Mouse (Mus musculus): ENCODE data around the gene F8a. TPM values are rescaled to one million over a fixed set of nuclear protein-coding genes. Genes with fewer than 3 reads are reported as not detected.
"Not testable (repeated sequence)": the region's sequence is repeated elsewhere in the genome, so short reads cannot be mapped to it uniquely, and the experiment has no call there.

Gene F8a
- 6.9 and 10.1 TPM in 2 replicates for polyA plus RNA-seq (2012; rRNA removed)
- 11.9 and 12.3 TPM in 2 replicates for polyA plus RNA-seq (2014; fragmentation: Nextera tagmentation; extraction: Ambion mirVana)

DNA sequence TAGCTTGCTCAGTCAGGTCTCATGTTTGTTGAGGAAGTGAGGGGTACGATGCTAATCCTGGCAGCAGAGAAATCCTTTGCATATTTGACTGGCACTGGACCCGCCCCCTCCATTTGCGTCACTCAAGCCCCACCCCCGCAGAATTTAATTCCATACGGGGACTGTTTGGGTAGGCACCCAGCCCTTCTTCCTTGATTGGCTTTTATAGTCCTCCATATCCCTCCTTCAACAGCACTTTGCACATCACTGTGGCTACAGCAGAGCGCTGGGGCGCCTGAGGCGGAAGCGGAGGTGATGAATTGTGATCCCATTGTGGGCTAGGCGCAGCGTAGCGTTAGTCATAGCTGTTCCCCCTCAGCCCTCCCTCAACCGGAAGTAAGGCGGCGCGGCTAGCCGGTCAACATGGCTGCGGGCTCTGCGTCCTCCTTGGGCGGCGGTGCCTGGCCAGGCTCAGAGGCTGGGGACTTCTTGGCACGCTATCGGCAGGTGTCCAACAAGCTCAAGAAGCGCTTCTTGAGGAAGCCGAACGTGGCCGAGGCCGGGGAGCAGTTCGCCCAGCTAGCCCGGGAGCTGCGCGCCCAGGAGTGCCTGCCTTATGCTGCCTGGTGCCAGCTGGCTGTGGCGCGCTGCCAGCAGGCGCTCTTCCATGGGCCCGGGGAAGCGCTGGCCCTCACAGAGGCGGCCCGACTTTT, at the start of gene F8a:
Gene F8a, plus strand, starts transcription at position 378 of the 692 bp plus-strand sequence.
- H3K4me1 ChIP-seq (ENCODE audit: control insufficient read depth, insufficient read depth, low read length): no peaks in the 10 kb centered on the region
- H3K27me3 ChIP-seq (ENCODE audit: control insufficient read depth, insufficient read depth, low read length): peaks cover 4% of the 10 kb centered on the region; the same call in 1 of the 2 replicates
- peak within 1 kb of the TSS; percentile 73 for H3K27ac ChIP-seq (replicated peaks; ENCODE audit: low read depth, low read length)
- ATAC-seq (ENCODE audit: low FRiP score, low read depth) (peak; percentile 94), DNase-seq (ENCODE audit: low spot score) (peak; percentile 66)
- H3K9ac ChIP-seq (ENCODE audit: low read depth, low read length, severe bottlenecking): peak within 1 kb of the TSS; percentile 66
- no peaks in the 10 kb centered on the region for H3K9me3 ChIP-seq (ENCODE audit: control insufficient read depth, low read length)
- peak within 1 kb of the TSS; percentile 56 for H3K4me3 ChIP-seq (replicated peaks; ENCODE audit: low read length)
- 16% methylated on average over 25 of the region's 39 CpGs for WGBS
- TF ChIP-seq POLR2A (IDR thresholded peaks at IDR 0.05; ENCODE audit: borderline replicate concordance, extremely low read depth, insufficient read depth, insufficient read length): peak; percentile 53; the same call in 1 of the 2 replicates
- H3K36me3 ChIP-seq (ENCODE audit: control insufficient read depth, insufficient read depth, low read length): no peaks in the 10 kb centered on the region
- peak within 1 kb of the TSS; percentile 75 for H3K4me2 ChIP-seq (replicated peaks; ENCODE audit: low read depth, low read length, severe bottlenecking)

DNA sequence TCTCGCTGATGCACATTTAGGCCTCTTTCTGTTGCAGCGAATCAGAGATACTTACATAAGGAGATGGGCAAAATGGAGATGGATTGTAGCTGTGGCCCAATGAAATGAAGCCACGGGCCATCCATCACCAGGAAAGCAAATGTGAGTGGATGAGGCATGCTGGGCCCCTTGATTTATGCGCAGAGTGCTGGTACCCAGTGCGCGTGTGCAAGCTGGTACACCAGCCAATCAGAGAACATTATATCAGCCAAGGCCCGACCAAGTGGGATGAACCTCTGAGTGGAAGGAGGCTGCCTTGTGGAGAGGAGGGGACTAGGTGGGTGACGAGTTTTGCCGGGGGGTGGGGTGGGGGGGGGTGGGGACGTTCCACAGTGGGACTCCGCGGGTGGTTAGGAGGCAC, 36.2 kb upstream of the F8a start, which contains the start of gene Xlr3b:
Gene Xlr3b, plus strand, starts transcription at position 274 of the 400 bp plus-strand sequence.
- not testable (repeated sequence) for H3K27ac ChIP-seq (replicated peaks; ENCODE audit: low read depth, low read length); DNase-seq (ENCODE audit: low spot score); H3K4me2 ChIP-seq (replicated peaks; ENCODE audit: low read depth, low read length, severe bottlenecking); H3K36me3 ChIP-seq (ENCODE audit: control insufficient read depth, insufficient read depth, low read length); H3K9me3 ChIP-seq (ENCODE audit: control insufficient read depth, low read length); H3K27me3 ChIP-seq (ENCODE audit: control insufficient read depth, insufficient read depth, low read length); H3K9ac ChIP-seq (ENCODE audit: low read depth, low read length, severe bottlenecking); ATAC-seq (ENCODE audit: low FRiP score, low read depth); H3K4me3 ChIP-seq (replicated peaks; ENCODE audit: low read length); H3K4me1 ChIP-seq (ENCODE audit: control insufficient read depth, insufficient read depth, low read length)
- WGBS: 85% methylated on average over 8 of the region's 12 CpGs

DNA sequence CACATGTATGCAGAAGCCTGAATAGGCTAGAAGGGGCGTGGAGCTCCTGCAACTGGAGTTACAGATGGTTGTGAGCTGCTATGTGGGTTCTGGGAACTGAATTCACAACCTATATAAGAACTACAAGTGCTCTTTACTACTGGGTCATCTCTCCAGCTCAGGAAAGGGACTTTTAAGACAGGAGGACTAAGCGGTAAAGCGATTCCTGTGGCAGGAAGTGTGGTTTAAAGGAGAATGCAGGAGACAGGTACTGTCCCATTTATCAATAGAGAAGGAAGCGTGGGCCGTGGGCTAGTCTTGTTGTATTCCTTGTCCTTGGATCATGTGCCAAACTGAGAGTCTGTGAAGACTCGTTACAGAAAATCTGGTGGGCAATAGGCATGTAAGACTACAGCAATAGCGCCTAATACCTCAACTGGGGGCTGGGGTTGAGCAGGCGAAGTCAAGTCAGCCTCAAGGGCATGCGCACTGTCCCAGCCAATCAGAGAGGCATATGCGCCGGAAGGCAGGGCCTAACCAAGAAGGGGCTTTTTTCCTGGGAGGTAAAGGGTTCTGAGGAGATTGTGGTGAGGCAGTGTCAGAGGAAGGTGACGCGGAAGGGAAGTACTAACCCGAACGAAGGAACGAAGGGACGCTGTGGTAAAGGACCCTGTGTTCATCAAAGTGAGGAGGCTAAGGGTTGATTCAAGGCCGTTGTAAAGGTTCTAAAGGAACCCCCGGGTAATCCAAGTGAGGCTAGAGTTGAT, 14.1 kb upstream of the F8a start, which contains the start of gene Xlr4b:
Gene Xlr4b, plus strand, starts transcription at position 515 of the 746 bp plus-strand sequence.
- not testable (repeated sequence) for H3K4me1 ChIP-seq (ENCODE audit: control insufficient read depth, insufficient read depth, low read length); H3K9ac ChIP-seq (ENCODE audit: low read depth, low read length, severe bottlenecking); H3K9me3 ChIP-seq (ENCODE audit: control insufficient read depth, low read length); H3K36me3 ChIP-seq (ENCODE audit: control insufficient read depth, insufficient read depth, low read length); H3K27ac ChIP-seq (replicated peaks; ENCODE audit: low read depth, low read length); H3K4me2 ChIP-seq (replicated peaks; ENCODE audit: low read depth, low read length, severe bottlenecking); H3K4me3 ChIP-seq (replicated peaks; ENCODE audit: low read length); H3K27me3 ChIP-seq (ENCODE audit: control insufficient read depth, insufficient read depth, low read length); ATAC-seq (ENCODE audit: low FRiP score, low read depth); DNase-seq (ENCODE audit: low spot score)
- 74% methylated on average over 10 of the region's 19 CpGs for WGBS

DNA sequence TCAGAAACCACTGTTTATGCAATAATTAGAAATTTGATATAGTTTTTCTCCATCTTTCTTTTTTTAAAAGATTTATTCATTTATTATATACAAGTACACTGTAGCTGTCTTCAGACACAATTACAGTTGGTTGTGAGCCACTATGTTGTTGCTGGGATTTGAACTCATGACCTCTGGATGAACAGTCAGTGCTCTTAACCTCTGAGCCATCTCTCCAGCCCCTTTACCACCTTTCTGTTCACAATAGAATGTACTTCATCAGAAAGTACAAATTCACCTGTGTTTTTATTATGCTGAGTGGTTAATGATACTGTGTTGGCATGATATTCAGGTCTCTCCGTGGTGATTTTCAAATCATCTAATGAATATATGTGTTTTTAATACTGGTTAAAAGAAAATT, 2.7 kb upstream of the F8a start:
- peaks cover 4% of the 10 kb centered on the region; the same call in 1 of the 2 replicates for H3K27me3 ChIP-seq (ENCODE audit: control insufficient read depth, insufficient read depth, low read length)
- ATAC-seq (ENCODE audit: low FRiP score, low read depth) (no peak), DNase-seq (ENCODE audit: low spot score) (no peak)
- no peak overlapping the region for H3K9ac ChIP-seq (ENCODE audit: low read depth, low read length, severe bottlenecking)
- no peaks in the 10 kb centered on the region for H3K9me3 ChIP-seq (ENCODE audit: control insufficient read depth, low read length)
- TF ChIP-seq POLR2A (IDR thresholded peaks at IDR 0.05; ENCODE audit: borderline replicate concordance, extremely low read depth, insufficient read depth, insufficient read length): no peak
- no peak overlapping the region for H3K4me3 ChIP-seq (replicated peaks; ENCODE audit: low read length)
- H3K36me3 ChIP-seq (ENCODE audit: control insufficient read depth, insufficient read depth, low read length): no peaks in the 10 kb centered on the region
- H3K4me1 ChIP-seq (ENCODE audit: control insufficient read depth, insufficient read depth, low read length): no peaks in the 10 kb centered on the region
- no peak overlapping the region for H3K27ac ChIP-seq (replicated peaks; ENCODE audit: low read depth, low read length)
- no peak overlapping the region for H3K4me2 ChIP-seq (replicated peaks; ENCODE audit: low read depth, low read length, severe bottlenecking)
- WGBS: 52% methylated on average over 1 of the region's 1 CpGs

DNA sequence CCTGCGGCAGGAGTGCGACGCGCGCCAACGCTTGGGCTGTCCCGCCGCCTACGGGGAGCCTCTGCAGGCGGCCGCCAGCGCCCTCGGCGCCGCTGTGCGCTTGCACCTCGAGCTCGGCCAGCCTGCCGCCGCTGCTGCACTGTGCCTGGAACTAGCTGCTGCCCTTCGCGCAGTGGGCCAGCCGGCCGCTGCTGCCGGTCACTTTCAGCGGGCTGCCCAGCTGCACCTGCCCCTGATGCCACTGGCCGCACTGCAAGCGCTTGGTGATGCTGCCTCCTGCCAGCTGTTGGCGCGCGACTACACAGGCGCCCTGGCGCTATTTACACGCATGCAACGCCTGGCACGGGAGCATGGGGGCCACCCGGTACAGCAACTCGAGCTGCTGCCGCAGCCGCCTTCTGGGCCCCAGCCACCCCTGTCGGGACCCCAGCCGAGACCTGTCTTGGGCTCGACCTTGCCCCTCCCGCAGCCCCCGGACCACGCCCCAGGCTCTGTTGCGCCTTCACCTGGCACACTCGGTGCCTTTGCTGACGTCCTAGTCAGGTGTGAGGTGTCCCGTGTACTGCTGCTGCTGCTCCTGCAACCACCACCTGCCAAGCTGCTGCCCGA, 619 bp downstream of the F8a start:
- no peak for TF ChIP-seq POLR2A (IDR thresholded peaks at IDR 0.05; ENCODE audit: borderline replicate concordance, extremely low read depth, insufficient read depth, insufficient read length)
- peak overlapping the region; percentile 66 for H3K9ac ChIP-seq (ENCODE audit: low read depth, low read length, severe bottlenecking)
- DNase-seq (ENCODE audit: low spot score) (peak; percentile 13), ATAC-seq (ENCODE audit: low FRiP score, low read depth) (peak; percentile 48)
- no peaks in the 10 kb centered on the region for H3K4me1 ChIP-seq (ENCODE audit: control insufficient read depth, insufficient read depth, low read length)
- no peaks in the 10 kb centered on the region for H3K36me3 ChIP-seq (ENCODE audit: control insufficient read depth, insufficient read depth, low read length)
- H3K27me3 ChIP-seq (ENCODE audit: control insufficient read depth, insufficient read depth, low read length): peaks cover 4% of the 10 kb centered on the region; the same call in 1 of the 2 replicates
- H3K9me3 ChIP-seq (ENCODE audit: control insufficient read depth, low read length): no peaks in the 10 kb centered on the region
- H3K4me3 ChIP-seq (replicated peaks; ENCODE audit: low read length): peak overlapping the region; percentile 56
- H3K4me2 ChIP-seq (replicated peaks; ENCODE audit: low read depth, low read length, severe bottlenecking): peak overlapping the region; percentile 75
- H3K27ac ChIP-seq (replicated peaks; ENCODE audit: low read depth, low read length): peak overlapping the region; percentile 73
- 17% methylated on average over 10 of the region's 51 CpGs for WGBS
